Mouse (Mus musculus): ENCODE data around the gene Gm16867. TPM values are rescaled to one million over a fixed set of nuclear protein-coding genes. Genes with fewer than 3 reads are reported as not detected.
"Not testable (repeated sequence)": the region's sequence is repeated elsewhere in the genome, so short reads cannot be mapped to it uniquely, and the experiment has no call there.

Gm16867 gene
- polyA plus RNA-seq (2014; fragmentation: Nextera tagmentation; extraction: Ambion mirVana) = not detected in 2 replicates

- not testable (repeated sequence) for H3K9ac ChIP-seq (ENCODE audit: low read length); H3K9me3 ChIP-seq (ENCODE audit: control insufficient read depth, low read length); H3K27ac ChIP-seq (ENCODE audit: low read depth, low read length); H3K4me1 ChIP-seq (ENCODE audit: control insufficient read depth, insufficient read depth, low read length); H3K27me3 ChIP-seq (ENCODE audit: control insufficient read depth, insufficient read depth, low read length); H3K4me3 ChIP-seq (ENCODE audit: low read depth, low read length); H3K36me3 ChIP-seq (ENCODE audit: control insufficient read depth, insufficient read depth, low read length); DNase-seq (ENCODE audit: low spot score); H3K4me2 ChIP-seq (ENCODE audit: low read depth)
- peak; percentile 99 for ATAC-seq (ENCODE audit: insufficient read depth, low FRiP score, low TSS enrichment)
- no CpG with 5 or more reads among the region's 29 CpGs for WGBS
These were observed at the start of gene Gm16867 for GRCm38 (mm10) chr14:69503174-69503573. TSS of gene Gm16867 (minus strand) at chr14:69503362.

DNA sequence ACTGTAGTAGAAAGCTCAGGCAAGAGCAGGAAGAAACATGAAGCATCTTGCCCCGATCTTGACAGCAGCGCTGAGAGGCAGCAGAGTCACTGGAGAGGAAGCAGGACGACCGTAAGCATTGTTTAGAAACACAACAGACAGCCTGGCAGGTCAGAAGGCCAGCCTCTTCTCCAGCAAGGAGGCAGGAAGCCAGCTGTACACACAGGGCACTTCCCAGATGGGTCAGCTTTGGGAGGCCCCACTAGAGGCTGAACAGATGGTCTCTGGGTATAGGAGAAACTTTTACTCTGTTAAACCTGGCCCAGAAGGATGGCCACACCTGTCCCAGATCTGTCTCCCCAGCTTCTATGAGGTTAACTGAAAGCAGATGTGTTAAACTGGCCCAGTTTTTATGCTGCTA is 44.1 kb upstream of the Gm16867 start:
- H3K4me1 ChIP-seq (ENCODE audit: control insufficient read depth, insufficient read depth, low read length); H3K27ac ChIP-seq (ENCODE audit: low read depth, low read length); H3K9me3 ChIP-seq (ENCODE audit: control insufficient read depth, low read length); DNase-seq (ENCODE audit: low spot score); ATAC-seq (ENCODE audit: insufficient read depth, low FRiP score, low TSS enrichment); H3K4me3 ChIP-seq (ENCODE audit: low read depth, low read length); H3K36me3 ChIP-seq (ENCODE audit: control insufficient read depth, insufficient read depth, low read length); H3K4me2 ChIP-seq (ENCODE audit: low read depth); H3K9ac ChIP-seq (ENCODE audit: low read length); H3K27me3 ChIP-seq (ENCODE audit: control insufficient read depth, insufficient read depth, low read length): not testable (repeated sequence)
- WGBS = no CpG with 5 or more reads among the region's 4 CpGs

GRCm38 (mm10) chr14:69545052-69545451 is 41.9 kb upstream of the Gm16867 start:
- not testable (repeated sequence) for H3K4me3 ChIP-seq (ENCODE audit: low read depth, low read length); H3K9me3 ChIP-seq (ENCODE audit: control insufficient read depth, low read length); H3K27me3 ChIP-seq (ENCODE audit: control insufficient read depth, insufficient read depth, low read length); H3K27ac ChIP-seq (ENCODE audit: low read depth, low read length); H3K4me1 ChIP-seq (ENCODE audit: control insufficient read depth, insufficient read depth, low read length); H3K9ac ChIP-seq (ENCODE audit: low read length); DNase-seq (ENCODE audit: low spot score); ATAC-seq (ENCODE audit: insufficient read depth, low FRiP score, low TSS enrichment); H3K4me2 ChIP-seq (ENCODE audit: low read depth); H3K36me3 ChIP-seq (ENCODE audit: control insufficient read depth, insufficient read depth, low read length)
- WGBS = no CpG with 5 or more reads among the region's 2 CpGs

- H3K27me3 ChIP-seq (ENCODE audit: control insufficient read depth, insufficient read depth, low read length); H3K4me3 ChIP-seq (ENCODE audit: low read depth, low read length); H3K36me3 ChIP-seq (ENCODE audit: control insufficient read depth, insufficient read depth, low read length); H3K9me3 ChIP-seq (ENCODE audit: control insufficient read depth, low read length); ATAC-seq (ENCODE audit: insufficient read depth, low FRiP score, low TSS enrichment); H3K27ac ChIP-seq (ENCODE audit: low read depth, low read length); DNase-seq (ENCODE audit: low spot score); H3K9ac ChIP-seq (ENCODE audit: low read length); H3K4me2 ChIP-seq (ENCODE audit: low read depth); H3K4me1 ChIP-seq (ENCODE audit: control insufficient read depth, insufficient read depth, low read length): not testable (repeated sequence)
- no CpG with 5 or more reads among the region's 7 CpGs for WGBS
These were observed 40.9 kb upstream of the Gm16867 start for GRCm38 (mm10) chr14:69544033-69544432.

DNA sequence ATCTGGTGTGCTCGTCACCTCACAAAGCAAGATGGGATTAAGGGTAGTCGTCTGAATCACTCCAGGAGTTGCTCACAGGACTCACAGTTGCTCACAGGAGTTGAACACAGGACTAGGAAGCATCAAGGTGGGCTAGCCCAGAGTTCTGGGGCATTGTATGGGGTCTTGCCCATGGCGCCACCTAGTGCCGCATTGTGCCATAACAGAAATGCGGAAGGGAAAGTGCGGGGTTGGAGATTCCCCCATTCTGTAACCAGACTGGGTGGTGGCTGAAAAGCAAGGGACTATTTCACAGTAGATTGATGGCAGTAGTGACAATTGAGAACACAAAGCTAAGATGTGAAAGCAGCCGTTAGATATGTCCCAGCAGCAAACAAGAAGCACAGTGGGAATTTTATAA is 39.5 kb upstream of the Gm16867 start:
- WGBS = no CpG with 5 or more reads among the region's 7 CpGs

DNA sequence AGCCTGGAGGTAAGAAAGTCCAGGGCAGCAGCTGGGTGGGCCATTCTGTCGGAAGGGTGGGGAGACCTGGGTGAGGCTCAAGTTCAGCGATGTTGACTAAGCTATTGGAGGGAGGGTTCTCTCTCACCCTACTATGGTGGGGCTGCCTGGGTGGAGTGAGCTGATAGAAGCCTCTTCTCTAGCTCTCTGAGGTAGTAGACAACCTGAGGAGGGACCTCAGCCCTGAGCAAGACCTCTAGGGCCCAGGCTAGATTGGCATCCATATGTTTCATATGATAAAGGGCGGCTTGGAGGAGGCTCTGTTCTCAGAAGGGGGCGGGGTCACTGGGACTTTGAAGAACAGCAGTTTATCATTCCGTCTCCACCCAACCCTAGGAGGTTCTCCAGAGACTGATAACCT is 37.0 kb upstream of the Gm16867 start:
- ATAC-seq (ENCODE audit: insufficient read depth, low FRiP score, low TSS enrichment); H3K9ac ChIP-seq (ENCODE audit: low read length); H3K36me3 ChIP-seq (ENCODE audit: control insufficient read depth, insufficient read depth, low read length); H3K27ac ChIP-seq (ENCODE audit: low read depth, low read length); DNase-seq (ENCODE audit: low spot score); H3K4me2 ChIP-seq (ENCODE audit: low read depth); H3K27me3 ChIP-seq (ENCODE audit: control insufficient read depth, insufficient read depth, low read length); H3K9me3 ChIP-seq (ENCODE audit: control insufficient read depth, low read length); H3K4me3 ChIP-seq (ENCODE audit: low read depth, low read length); H3K4me1 ChIP-seq (ENCODE audit: control insufficient read depth, insufficient read depth, low read length): not testable (repeated sequence)
- WGBS = no CpG with 5 or more reads among the region's 5 CpGs

More for the DNA sequence above, 39.5 kb upstream of the Gm16867 start:
- H3K9ac ChIP-seq (ENCODE audit: low read length); H3K4me3 ChIP-seq (ENCODE audit: low read depth, low read length); H3K36me3 ChIP-seq (ENCODE audit: control insufficient read depth, insufficient read depth, low read length); DNase-seq (ENCODE audit: low spot score); H3K4me2 ChIP-seq (ENCODE audit: low read depth); H3K27ac ChIP-seq (ENCODE audit: low read depth, low read length); ATAC-seq (ENCODE audit: insufficient read depth, low FRiP score, low TSS enrichment); H3K27me3 ChIP-seq (ENCODE audit: control insufficient read depth, insufficient read depth, low read length); H3K9me3 ChIP-seq (ENCODE audit: control insufficient read depth, low read length); H3K4me1 ChIP-seq (ENCODE audit: control insufficient read depth, insufficient read depth, low read length): not testable (repeated sequence)

DNA sequence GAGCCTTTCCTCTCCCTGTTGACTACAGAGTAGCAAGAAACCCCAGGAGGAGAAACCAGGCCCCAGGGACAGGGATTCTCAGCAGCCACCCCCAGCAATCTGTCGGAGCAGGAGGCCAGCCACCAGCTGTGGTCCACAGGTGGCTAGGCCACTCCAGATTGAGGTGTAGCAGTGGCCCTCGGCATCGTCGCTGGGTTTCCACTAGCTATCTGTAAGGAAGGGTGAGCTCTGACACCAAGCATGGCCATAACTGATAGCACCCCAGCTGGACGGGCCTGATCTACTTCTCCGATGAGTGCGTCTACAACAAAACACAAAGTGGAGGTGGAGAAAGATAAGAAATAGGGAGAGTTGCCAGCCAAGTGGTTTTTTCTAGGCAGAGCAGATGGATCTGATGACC is 33.4 kb upstream of the Gm16867 start:
- not testable (repeated sequence) for ATAC-seq (ENCODE audit: insufficient read depth, low FRiP score, low TSS enrichment); H3K9me3 ChIP-seq (ENCODE audit: control insufficient read depth, low read length); H3K36me3 ChIP-seq (ENCODE audit: control insufficient read depth, insufficient read depth, low read length); H3K4me2 ChIP-seq (ENCODE audit: low read depth); DNase-seq (ENCODE audit: low spot score); H3K9ac ChIP-seq (ENCODE audit: low read length); H3K27me3 ChIP-seq (ENCODE audit: control insufficient read depth, insufficient read depth, low read length); H3K4me3 ChIP-seq (ENCODE audit: low read depth, low read length); H3K4me1 ChIP-seq (ENCODE audit: control insufficient read depth, insufficient read depth, low read length); H3K27ac ChIP-seq (ENCODE audit: low read depth, low read length)
- WGBS = no CpG with 5 or more reads among the region's 7 CpGs

- not testable (repeated sequence) for H3K36me3 ChIP-seq (ENCODE audit: control insufficient read depth, insufficient read depth, low read length); ATAC-seq (ENCODE audit: insufficient read depth, low FRiP score, low TSS enrichment); H3K27me3 ChIP-seq (ENCODE audit: control insufficient read depth, insufficient read depth, low read length); H3K4me3 ChIP-seq (ENCODE audit: low read depth, low read length); H3K9ac ChIP-seq (ENCODE audit: low read length); H3K4me1 ChIP-seq (ENCODE audit: control insufficient read depth, insufficient read depth, low read length); H3K9me3 ChIP-seq (ENCODE audit: control insufficient read depth, low read length); H3K27ac ChIP-seq (ENCODE audit: low read depth, low read length); H3K4me2 ChIP-seq (ENCODE audit: low read depth); DNase-seq (ENCODE audit: low spot score)
- no CpG with 5 or more reads among the region's 1 CpGs for WGBS
These were observed 23.0 kb upstream of the Gm16867 start for GRCm38 (mm10) chr14:69526202-69526601.

- H3K4me3 ChIP-seq (ENCODE audit: low read depth, low read length); H3K4me1 ChIP-seq (ENCODE audit: control insufficient read depth, insufficient read depth, low read length); H3K9me3 ChIP-seq (ENCODE audit: control insufficient read depth, low read length); H3K27me3 ChIP-seq (ENCODE audit: control insufficient read depth, insufficient read depth, low read length); DNase-seq (ENCODE audit: low spot score); H3K36me3 ChIP-seq (ENCODE audit: control insufficient read depth, insufficient read depth, low read length); H3K9ac ChIP-seq (ENCODE audit: low read length); ATAC-seq (ENCODE audit: insufficient read depth, low FRiP score, low TSS enrichment); H3K4me2 ChIP-seq (ENCODE audit: low read depth); H3K27ac ChIP-seq (ENCODE audit: low read depth, low read length): not testable (repeated sequence)
- no CpG with 5 or more reads among the region's 1 CpGs for WGBS
These were observed 19.8 kb upstream of the Gm16867 start for GRCm38 (mm10) chr14:69523001-69523400.
